Mouse (Mus musculus) ZHBTc4 (cell line): ENCODE measurements around the gene Peg12.

Experiments used
- DNase-seq: peaks from one replicate; pipeline ENCODE4 v3.0.0-alpha.2; 2011; ENCODE audit warnings: low read depth, low spot score

Peg12 gene

DNA sequence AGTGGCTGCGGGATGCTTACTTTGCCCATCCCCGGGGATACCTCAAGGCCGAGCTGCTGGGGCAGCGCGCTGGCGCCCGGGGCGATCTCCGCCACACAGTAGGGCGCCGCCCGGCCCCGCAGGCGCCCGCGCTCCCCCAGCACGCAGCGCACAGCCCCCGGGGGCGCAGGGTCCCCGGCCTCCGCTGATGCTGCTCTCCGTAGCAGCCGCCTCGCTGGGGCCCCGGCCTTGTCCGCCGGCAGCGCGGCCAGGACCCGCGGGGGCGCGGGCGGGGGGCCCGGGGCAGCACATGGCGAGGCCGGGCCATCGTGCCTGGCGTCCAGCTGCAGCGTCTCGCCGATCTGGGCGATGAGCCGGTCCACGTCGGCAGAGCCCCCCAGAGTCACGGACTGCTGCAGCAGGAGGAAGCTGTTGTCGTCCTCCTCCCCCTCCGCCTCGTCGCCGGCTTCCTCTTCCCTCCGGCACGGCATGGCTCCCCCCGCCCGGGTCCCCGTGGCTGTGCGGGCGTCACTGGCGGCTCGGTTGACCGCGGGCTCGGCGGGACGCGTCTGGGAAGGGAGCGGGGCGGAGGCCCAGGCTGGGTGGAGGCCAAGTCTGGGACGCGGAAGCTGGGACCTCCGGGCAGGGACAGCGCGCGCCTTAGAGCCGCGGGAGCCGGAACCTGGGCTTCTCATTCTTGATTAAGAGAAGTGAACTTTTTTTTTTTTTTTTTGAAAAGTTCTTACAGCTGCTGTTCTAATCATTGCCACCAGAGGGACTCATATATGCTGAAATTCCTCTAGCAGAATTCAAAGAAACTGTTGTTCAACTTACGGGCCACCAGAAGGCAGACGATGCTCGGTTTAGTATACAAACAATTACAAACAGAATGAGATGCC is at the start of gene Peg12:
Gene Peg12, minus strand, starts transcription at position 633 of the 878 bp plus-strand sequence.
- DNase-seq = peak; percentile 83

DNA sequence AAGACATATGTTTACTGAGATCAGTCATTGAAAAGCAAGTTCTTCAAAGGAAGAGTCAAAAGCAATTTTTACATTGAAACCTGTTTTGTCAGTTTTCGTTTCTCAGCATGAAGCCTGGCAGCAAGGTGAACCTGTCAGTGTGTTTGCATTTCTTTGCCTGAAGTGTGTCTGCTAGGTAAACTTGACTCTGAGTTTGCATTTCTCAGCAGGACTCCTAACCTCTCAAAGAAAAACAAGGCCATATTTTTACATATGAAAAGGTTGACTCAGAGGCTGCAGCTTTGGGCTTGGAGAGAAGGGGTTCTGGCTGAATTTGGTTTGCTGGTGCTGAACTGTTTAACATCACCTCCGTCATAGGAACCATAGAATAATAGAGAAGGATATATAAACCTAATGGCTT is 21.8 kb upstream of the Peg12 start:
- DNase-seq = peak; percentile 58

DNA sequence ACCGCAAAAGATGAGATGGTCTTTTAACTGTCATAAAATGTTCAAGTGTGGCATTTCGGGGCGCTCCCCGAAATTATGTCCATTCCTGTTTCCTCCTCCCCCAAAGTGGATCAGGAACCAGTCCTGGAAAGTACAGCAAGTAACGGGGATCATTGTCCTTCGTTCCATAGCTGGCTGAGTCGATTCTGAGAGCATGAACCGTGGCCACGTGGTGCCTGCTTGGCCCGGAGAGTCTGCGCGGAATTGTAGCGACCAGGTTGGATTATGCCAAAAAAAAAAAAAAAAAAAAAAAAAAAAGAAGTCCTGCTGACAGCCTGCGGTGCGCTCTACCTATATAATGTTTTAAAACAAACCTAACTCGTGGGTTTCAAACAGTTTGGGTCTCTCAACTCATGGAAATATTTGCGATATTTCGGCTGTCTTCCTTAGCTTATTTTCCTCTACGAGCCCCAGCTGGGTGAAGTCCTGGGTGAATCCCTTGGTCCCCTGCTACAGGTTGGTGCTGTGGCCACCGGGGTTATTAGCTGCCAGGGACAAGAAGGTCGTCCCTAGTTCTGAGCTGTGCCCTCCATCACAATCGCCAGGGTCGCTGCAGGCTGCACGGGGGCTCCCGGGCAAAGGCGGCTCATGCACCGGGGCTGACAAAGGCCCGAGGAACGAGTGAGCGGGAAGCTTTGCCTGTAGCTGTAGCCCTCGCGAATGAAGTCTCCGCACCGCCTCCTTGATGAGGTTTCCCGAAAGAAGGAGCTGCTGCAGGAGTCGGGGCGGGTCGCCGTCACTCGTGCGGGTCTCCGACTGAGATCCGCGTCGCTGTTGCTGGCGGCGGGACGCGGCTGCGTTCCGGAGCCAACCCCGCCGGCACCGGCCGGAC is 1.1 kb downstream of the Peg12 start:
- peak; percentile 67 for DNase-seq

DNA sequence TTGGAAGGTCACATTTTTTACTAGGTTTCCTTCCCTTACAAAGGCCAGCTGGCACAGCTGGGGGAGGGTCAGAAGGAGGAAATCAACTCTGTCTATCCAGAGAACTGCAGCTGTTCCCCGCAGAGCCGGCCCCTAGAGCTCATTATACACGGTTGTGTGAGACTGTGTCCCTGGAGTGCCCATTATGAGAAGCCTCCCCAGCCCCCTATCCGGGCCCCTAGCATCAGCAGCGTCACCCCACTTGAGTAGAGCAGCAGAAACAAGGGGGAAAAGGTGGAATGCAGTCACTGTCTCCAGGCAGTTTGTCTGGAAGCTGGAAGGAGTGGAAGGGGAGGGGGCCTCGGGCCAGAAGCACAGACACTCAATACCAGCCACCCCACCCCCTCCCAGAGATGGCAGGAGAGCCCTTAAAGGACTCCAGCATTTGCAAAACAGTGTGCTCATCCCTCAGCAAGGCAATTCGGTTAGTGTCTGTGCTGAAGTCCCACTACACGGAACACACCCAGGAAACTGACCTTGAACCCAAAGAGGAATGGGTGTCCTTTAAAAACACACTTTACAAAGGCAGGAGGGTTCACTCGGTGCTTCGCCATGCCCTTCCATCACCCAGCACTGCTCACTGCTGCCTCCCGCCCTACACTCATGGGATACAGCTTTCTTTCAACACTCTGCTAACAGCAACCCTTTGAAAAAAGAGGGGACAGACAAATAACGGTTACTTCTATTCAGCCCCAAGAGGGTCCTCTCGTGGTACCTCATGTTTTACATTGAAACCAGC is 1.9 kb downstream of the Peg12 start:
- DNase-seq = peak; percentile 78

DNA sequence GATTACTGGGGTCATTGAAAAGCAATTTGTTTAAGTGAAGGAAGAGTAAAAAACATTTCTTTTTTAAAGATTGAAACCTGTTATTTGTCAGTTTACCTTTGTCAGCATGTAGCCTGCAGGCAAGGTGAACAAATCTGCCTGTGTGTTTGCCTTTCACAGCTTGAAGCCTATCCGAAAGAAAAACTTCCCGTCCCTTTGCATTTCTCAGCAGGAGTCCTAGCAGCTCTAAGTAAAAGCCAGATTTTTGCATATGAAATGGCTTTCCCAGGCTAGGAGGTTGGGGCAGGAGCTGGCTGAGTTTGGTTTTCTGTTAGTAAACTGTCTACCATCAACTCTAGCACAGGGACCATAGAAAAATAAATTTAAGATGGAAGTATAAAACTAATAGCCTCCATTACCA is 12.0 kb downstream of the Peg12 start:
- DNase-seq = peak; percentile 71

DNA sequence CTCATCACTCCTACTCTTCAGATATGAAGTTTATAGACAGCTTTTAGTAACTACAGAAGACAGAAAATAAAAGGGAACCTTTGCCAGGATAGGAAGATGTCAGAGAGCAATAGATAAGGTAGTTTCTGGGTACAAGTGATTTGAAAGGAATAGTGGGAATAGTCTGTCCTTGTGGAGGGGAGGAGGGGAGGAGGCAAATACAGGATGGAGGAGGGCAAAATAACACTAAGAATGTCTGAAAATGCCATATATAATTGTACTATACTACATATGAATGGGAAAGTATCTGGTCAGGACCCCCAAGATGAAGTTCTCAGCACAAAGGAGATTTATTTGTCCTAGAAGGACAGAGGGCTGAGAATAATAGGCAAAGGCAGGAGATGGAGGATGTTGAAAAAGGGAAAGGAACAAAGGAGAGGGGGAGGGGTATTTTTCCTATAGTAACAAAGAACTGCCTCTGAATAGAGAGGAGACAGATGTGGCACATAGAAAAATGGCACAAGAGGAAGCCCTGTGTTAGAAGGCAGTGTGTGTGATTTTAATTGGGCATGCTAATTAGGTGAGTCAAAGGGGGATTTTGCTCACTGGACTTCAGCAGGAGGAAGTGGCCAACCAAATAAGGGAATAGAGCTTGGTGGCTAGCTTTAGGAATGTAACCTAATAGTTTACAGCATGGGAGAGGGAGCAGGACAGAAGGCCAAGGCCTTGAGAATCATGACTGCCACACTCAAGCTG is 18.7 kb downstream of the Peg12 start:
- no peak for DNase-seq

DNA sequence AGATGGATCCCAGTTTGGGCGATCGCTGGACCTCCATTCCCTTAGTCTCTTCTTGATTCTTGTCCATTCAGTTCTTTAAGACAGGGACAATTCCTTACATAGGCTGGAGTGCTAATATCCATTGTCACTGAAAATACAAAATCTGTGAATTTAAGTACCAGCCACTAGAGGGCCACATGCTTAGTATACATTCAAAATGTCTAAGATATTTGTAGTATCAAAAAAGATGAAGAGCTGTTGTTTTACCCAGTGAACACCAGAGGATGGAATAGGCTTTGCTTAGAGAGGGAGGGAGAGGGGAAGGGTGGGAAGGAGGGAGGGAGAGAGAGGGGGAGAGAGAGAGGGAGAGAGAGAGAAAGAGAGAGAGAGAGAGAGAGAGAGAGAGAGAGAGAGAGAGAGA is 27.9 kb downstream of the Peg12 start:
- peak; percentile 3 for DNase-seq

DNA sequence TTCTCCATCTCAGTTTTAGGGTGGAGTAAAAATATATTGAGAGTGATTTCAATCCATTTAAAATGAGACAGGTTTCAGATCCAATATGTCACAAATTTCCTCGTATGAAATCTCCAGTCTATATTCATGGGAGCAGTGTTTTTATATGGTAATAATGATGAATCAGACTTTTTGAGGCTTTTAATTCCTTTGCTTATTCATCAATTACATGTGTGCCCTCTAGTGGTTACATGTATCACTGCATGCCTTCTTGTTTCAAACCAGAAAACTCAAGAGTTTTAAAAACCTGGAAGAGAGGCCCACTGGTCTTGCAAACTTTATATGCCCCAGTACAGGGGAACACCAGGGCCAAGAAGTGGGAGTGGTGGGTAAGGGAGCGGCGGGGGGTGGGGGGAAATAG is 31.1 kb downstream of the Peg12 start:
- DNase-seq = peak; percentile 30

DNA sequence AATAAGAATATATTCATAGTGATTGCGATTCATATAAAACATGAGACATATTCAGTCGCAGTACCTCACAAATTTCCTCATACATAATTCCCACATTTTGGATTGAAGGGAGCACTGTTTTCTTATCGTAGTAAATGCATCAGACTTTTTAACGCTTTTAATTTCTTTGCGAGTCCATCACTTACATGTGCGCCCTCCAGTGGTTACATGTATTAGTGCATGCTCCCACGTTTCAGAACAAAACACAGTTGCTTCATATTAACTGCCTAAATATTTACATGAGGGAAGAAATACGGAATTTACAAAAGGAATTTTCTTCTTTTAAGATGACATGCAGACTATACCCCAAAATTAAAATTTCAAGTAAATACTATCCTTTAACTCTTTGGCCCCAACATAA is 36.0 kb downstream of the Peg12 start:
- DNase-seq = peak; percentile 27

DNA sequence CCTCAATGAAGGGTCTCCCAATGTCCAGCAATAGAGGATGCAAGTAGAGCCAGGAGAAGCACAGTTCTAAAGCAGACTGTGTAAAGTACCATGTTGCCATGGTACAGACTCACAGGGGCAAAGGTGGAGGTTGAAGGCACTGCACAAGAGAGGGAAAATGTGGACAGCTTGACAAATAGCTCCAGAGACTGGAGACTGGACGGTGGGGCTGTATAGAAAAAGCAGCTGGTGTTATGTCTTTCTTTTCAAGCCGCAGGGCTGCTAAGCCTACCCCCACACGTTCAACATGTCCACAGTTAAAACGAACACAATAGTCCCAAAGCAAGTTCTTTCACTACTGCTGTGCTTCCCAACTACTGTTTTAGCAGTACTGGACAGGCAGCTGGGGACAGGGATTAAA is 41.1 kb downstream of the Peg12 start:
- DNase-seq = no peak

DNA sequence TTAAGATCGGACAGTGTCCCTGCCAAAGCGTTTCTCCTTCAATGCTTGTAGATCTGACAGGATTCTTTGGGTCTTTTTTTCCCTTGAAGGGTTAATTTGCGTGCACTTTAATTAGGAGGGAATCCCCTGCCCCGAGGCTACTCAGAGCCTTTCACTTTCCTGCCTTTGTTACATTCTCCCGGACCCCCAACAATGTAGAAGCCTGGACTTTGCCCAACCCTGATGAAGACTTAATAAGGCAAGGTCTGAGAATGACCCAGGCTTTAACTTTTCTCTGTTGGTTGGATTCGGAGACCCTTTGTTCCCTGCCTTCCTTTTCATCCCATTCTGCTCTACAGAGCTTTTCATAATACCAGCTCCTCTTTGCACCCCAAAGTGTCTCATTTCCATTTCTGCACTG is 43.7 kb downstream of the Peg12 start:
- DNase-seq = no peak

DNA sequence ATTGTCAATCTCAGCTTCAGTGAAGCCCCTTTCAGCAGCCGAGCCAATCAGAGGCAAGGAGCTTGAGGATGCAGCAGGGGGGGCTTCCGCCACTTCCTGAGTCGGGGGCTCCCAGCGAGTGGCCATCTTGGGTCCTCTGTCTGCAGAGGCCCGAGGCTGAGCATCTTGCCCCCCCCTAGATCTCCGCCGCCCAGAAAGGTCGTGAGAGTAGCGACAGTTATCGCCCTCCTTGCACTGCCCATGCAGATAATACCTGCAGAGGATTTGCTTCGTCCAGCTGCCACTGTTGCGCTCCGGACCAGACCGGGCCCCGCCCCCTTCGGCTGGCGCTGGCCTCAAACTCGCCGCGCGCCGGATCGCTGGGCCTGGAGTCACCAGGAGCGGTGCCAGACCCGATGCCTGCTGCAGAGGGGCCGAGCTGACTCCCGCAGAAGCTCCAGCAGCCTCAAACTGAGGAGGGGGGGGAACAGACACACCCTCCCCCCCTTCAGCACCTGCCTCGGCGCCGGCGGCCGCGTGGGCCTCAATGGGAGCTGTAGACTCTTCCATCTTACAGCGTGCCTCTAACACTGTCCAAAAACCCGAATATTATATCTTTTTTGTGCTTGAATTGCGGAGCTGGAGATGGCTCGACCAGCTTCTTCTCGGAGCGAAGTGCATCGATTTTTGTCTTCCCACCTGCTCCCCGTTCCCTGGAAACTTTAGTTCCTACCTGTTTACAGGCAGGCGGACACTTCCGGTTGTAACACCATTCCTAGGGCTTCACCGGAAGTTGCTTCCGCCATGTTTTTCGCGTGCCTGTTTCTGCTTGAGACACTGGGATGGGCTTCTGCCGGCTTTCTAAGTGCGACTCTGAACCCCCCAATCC is 44.6 kb downstream of the Peg12 start, which contains the start of gene Mkrn3:
Gene Mkrn3, minus strand, starts transcription at position 647 of the 868 bp plus-strand sequence.
- DNase-seq = peak; percentile 93

DNA sequence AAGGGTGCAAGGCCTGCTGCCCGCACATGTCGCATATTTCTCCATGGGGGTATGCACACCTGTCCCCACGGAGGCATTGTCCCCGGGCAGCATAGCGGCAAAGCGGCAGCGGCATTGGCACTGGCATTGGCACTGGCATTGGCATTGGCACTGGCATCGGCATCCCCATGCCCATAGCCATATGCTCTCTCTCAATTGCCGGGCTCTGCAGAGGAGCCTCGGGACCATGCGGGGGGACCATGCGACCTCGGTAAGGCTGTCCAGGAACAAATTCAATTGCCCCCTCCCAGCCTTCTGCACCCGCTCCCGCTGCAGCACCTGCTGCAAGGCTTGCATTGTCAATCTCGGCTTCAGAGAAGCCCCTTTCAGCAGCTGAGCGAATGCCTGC is 45.2 kb downstream of the Peg12 start:
- no peak for DNase-seq

DNA sequence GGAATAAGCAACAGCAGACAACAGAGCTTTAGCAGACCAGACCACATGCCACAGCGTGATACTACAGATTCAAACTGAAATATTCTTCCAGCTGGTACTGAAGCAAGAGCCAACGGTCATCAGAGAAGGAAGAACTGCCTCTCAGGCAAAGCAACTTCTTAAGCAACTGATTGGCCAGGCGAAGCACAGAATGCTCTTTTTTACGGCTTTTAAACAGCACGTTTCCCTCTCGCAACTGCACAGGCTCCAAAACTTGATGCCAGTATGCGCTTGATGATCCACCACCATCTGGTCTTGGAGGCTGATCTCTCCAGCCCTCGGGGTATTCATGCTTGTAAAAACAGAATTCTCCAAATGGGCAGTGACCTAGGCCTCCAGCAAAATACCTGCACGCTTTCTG is 46.0 kb downstream of the Peg12 start:
- DNase-seq = peak; percentile 21

DNA sequence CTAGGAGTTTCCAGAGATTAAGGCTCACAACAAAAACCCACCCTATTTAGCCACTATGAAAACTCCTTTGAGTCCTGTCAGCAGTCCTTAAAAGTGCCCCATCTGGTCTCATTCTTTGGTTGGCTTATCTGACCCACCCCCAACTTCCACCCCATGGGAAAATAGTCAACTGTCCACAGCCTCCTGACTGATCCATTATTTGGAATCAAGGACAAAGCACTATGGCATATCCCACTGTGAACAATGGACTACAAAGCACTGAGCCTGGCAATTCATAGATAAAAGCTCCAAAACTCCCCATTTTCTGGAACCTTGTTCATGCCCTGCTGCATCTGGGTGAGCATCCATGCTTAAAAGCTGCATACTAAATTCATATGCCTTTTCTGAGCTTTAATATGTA is 48.1 kb downstream of the Peg12 start:
- DNase-seq = no peak

DNA sequence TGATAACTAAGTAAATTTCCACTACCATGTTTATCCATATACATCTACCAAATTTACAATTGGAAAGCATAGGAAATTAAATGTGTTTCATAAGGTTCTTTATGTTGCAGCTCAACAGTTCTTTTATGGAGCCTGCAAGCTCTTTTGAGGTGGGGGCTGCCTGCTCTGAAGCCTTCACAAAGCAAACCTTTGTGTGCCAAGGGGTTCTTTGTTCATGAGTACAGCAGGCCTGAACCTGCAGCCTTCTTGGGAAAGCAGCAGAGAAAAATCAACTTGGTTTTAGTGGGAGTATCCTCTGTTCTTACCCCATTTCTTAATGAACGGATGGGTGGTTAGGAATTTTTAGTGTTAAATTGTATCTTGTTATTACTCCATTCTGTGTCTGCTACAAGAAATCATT is 49.1 kb downstream of the Peg12 start:
- no peak for DNase-seq
